Mouse (Mus musculus) heart, postnatal 0 days (tissue): ENCODE results near the gene Sdc4. TPM values are rescaled to one million over a fixed set of nuclear protein-coding genes. Genes with fewer than 3 reads are reported as not detected.

ENCODE experiments used
- ATAC-seq: fragments of 200-750 bp; cut with Nextera tagmentation; 2 replicates; pipeline ENCODE4 v1.8.0; 2017; ENCODE audit warnings: low read depth, moderate number of reproducible peaks, moderate library complexity; ENCODE audit not compliant: insufficient read depth
- DNase-seq: peaks from one replicate; pipeline ENCODE4 v3.0.0-alpha.2; 2016; ENCODE audit warnings: low spot score
- H3K27ac ChIP-seq: fragments of 300-500 bp; sonication (generic); 2 replicates; pipeline ENCODE4 v1.5.1; 2014; ENCODE audit warnings: low read depth, mild to moderate bottlenecking
- H3K27me3 ChIP-seq: fragments of 300-500 bp; sonication (generic); 2 replicates; pipeline ENCODE4 v1.6.1; 2014; ENCODE audit warnings: low read length, mixed read lengths; ENCODE audit not compliant: control insufficient read depth, insufficient read depth
- H3K36me3 ChIP-seq: fragments of 300-500 bp; sonication (generic); replicated peaks from 2 replicates; pipeline ENCODE4 v1.6.1; 2014; ENCODE audit warnings: low read length, mixed read lengths; ENCODE audit not compliant: control insufficient read depth, insufficient read depth
- H3K4me1 ChIP-seq: fragments of 300-500 bp; sonication (generic); 2 replicates; pipeline ENCODE4 v1.6.1; 2014; ENCODE audit warnings: antibody characterized with exemption; ENCODE audit not compliant: control insufficient read depth, insufficient read depth
- H3K4me2 ChIP-seq: fragments of 300-500 bp; sonication (generic); 2 replicates; pipeline ENCODE4 v1.6.1; 2014; ENCODE audit warnings: low read depth, mild to moderate bottlenecking, low read length, moderate library complexity
- H3K4me3 ChIP-seq: fragments of 300-500 bp; sonication (generic); 2 replicates; pipeline ENCODE4 v1.5.1; 2014; ENCODE audit warnings: low read depth, low read length
- H3K9ac ChIP-seq: fragments of 300-500 bp; sonication (generic); replicated peaks from 2 replicates; pipeline ENCODE4 v1.6.1; 2014; ENCODE audit warnings: low read depth, low read length, mixed read lengths
- H3K9me3 ChIP-seq: fragments of 300-500 bp; sonication (generic); replicated peaks from 2 replicates; pipeline ENCODE4 v1.6.1; 2016; ENCODE audit warnings: low read length; ENCODE audit not compliant: control insufficient read depth
- CTCF ChIP-seq: IDR thresholded peaks from 2 replicates; pipeline ENCODE4 v1.5.1; 2016; ENCODE audit warnings: antibody characterized with exemption, control low read depth, low read depth
- EP300 ChIP-seq: IDR thresholded peaks from 2 replicates; pipeline ENCODE4 v1.6.1; 2016; ENCODE audit warnings: antibody characterized with exemption, low read depth
- WGBS: fragments of 180-500 bp; shearing (Covaris S2); extraction: QIAGEN DNeasy Blood & Tissue Kit; methylation state at CpG from one replicate; pipeline ENCODE4 v1.1.7; 2014; 5-methylcytosine and 5-hydroxymethylcytosine counted together
- polyA plus RNA-seq: library from polyadenylated mRNA; unstranded; fragments of >200 nt; fragmentation: Nextera tagmentation; extraction: Ambion mirVana; gene quantifications from 2 replicates; pipeline ENCODE4 v1.2.1, GENCODE M21; 2015
- total RNA-seq: library from RNA; depleted of rRNA; stranded (reverse); fragments of >200 nt; gene quantifications from 2 replicates; pipeline ENCODE4 v1.2.3, GENCODE M21; 2014; ENCODE audit warnings: low replicate concordance

Gene Sdc4
- total and polyA plus RNA-seq, 2 experiments from 2014 or later: 30.7 to 46.5 TPM

DNA sequence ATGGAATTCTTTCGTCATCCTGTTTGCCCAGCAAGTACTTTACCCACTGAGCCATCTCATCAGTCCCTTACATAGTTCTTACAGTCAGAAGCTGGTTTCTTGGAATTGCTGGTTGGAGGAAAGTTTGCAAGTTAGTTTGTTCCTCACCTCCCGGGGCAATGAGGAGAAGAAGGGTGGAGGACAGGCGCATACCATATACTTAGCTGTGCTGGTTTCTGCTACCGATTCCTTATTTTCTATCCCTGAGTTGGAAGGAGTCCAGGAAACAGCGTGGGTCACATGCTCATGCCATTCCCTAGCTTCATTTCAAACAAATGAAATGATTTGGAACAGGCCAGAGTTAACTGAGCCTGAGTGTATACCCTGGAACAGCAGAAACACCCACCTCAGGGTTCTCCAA is 5.2 kb upstream of the Sdc4 start:
- TF ChIP-seq CTCF (no peak), EP300 (no peak)
- H3K4me3 ChIP-seq: no peak overlapping the region

GRCm38 (mm10) chr2:164448140-164448539 is 4.5 kb upstream of the Sdc4 start:
- DNase-seq: no peak
- H3K9ac ChIP-seq: no peak overlapping the region
- H3K27me3 ChIP-seq: peaks cover 36% of the 10 kb centered on the region
- no peaks in the 10 kb centered on the region for H3K36me3 ChIP-seq
- no peak overlapping the region for H3K4me2 ChIP-seq
- no peak overlapping the region for H3K27ac ChIP-seq
- no peaks in the 10 kb centered on the region for H3K9me3 ChIP-seq
- ATAC-seq: no peak
- 96% methylated on average over 1 of the region's 1 CpGs for WGBS
- no peak overlapping the region for H3K4me3 ChIP-seq
- peaks cover 13% of the 10 kb centered on the region for H3K4me1 ChIP-seq
- TF ChIP-seq EP300: no peak
- TF ChIP-seq CTCF: no peak

More for the DNA sequence above, 5.2 kb upstream of the Sdc4 start:
- Histone ChIP-seq H3K4me2 (no peak overlapping the region), H3K27me3 (peaks cover 34% of the 10 kb centered on the region), H3K9me3 (no peaks in the 10 kb centered on the region), H3K27ac (no peak overlapping the region), H3K4me1 (peaks cover 15% of the 10 kb centered on the region), H3K9ac (no peak overlapping the region), H3K36me3 (no peaks in the 10 kb centered on the region)
- DNase-seq: no peak
- ATAC-seq: no peak
- 47% methylated on average over 5 of the region's 5 CpGs for WGBS

- no peak for TF ChIP-seq CTCF
- TF ChIP-seq EP300: no peak
- Histone ChIP-seq H3K36me3 (no peaks in the 10 kb centered on the region), H3K27ac (no peak overlapping the region)
Observed at GRCm38 (mm10) chr2:164446086-164446469, 2.4 kb upstream of the Sdc4 start.

GRCm38 (mm10) chr2:164445399-164446085 is 1.9 kb upstream of the Sdc4 start:
- Histone ChIP-seq H3K9ac (no peak overlapping the region), H3K4me3 (no peak overlapping the region), H3K27me3 (peaks cover 49% of the 10 kb centered on the region), H3K4me1 (peaks cover 10% of the 10 kb centered on the region; the same call in 1 of the 2 replicates), H3K9me3 (no peaks in the 10 kb centered on the region), H3K36me3 (no peaks in the 10 kb centered on the region), H3K4me2 (no peak overlapping the region), H3K27ac (no peak overlapping the region)
- ATAC-seq: no peak
- WGBS: 72% methylated on average over 3 of the region's 3 CpGs
- no peak for DNase-seq
- no peak for TF ChIP-seq CTCF
- TF ChIP-seq EP300: no peak

More at GRCm38 (mm10) chr2:164446086-164446469, 2.4 kb upstream of the Sdc4 start:
- WGBS: 79% methylated on average over 3 of the region's 3 CpGs
- Histone ChIP-seq H3K4me3 (no peak overlapping the region), H3K9me3 (no peaks in the 10 kb centered on the region), H3K9ac (no peak overlapping the region), H3K4me2 (no peak overlapping the region), H3K4me1 (peaks cover 10% of the 10 kb centered on the region; the same call in 1 of the 2 replicates), H3K27me3 (peaks cover 46% of the 10 kb centered on the region)
- ATAC-seq (no peak), DNase-seq (no peak)

DNA sequence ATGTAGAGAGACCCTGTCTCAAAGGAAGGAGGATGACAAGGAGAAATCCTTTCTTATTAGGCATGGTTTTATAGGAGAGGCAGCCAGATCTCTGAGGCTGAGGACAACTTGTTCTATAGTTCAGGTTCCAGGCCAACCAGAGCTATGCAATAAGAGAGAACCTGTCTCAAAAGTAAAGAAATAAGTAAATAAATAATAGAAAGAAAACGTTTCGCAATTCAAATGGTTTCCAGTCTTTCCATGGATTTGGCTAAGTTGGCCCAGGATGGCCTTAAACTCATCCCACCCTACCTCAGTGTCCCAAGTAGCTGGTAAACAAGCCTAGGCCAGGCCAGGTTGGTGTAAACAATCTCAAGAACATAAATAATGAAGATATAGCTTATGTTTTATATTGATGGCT is 1.0 kb upstream of the Sdc4 start:
- no peak for ATAC-seq

DNA sequence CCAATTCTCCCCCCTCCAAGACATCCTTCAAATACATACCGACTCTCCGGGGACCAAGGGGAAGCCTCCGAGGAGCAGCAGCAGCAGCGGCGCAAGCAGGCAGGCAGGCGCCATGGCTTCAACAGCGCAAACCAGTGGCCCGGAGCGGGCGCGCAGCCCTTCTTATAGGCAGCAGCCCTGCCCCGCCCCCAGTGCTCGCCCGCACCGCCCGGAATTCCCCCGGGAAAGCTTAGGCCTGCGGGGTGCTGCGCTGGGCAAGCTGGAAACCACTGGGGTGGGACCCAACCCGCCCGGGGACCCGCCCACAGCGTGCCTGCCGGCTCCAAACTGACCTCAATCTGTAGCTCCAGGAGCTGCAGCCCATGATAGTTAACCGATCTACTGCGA is 643 bp downstream of the Sdc4 start:
- DNase-seq: peak; percentile 70
- Histone ChIP-seq H3K9ac (peak overlapping the region; percentile 67), H3K4me3 (peak overlapping the region; percentile 68), H3K27ac (peak overlapping the region; percentile 78), H3K36me3 (no peaks in the 10 kb centered on the region), H3K27me3 (peaks cover 42% of the 10 kb centered on the region), H3K4me2 (peak overlapping the region; percentile 87), H3K4me1 (peaks cover 18% of the 10 kb centered on the region; the same call in 1 of the 2 replicates), H3K9me3 (no peaks in the 10 kb centered on the region)
- peak; percentile 90 for ATAC-seq
- WGBS: under 1% methylated on average over 26 of the region's 26 CpGs
- TF ChIP-seq CTCF (no peak), EP300 (no peak)

More for the DNA sequence above, 1.0 kb upstream of the Sdc4 start:
- Histone ChIP-seq H3K9ac (no peak overlapping the region), H3K36me3 (no peaks in the 10 kb centered on the region), H3K27me3 (peaks cover 49% of the 10 kb centered on the region), H3K4me3 (no peak overlapping the region), H3K4me2 (no peak overlapping the region), H3K9me3 (no peaks in the 10 kb centered on the region), H3K4me1 (peaks cover 10% of the 10 kb centered on the region; the same call in 1 of the 2 replicates), H3K27ac (no peak overlapping the region)
- 82% methylated on average over 2 of the region's 2 CpGs for WGBS
- TF ChIP-seq CTCF: no peak
- TF ChIP-seq EP300: no peak
- DNase-seq: no peak
